Mouse (Mus musculus) adrenal gland, postnatal 10 days (tissue): Measurements from ENCODE around the gene Cped1. TPM values are rescaled to one million over a fixed set of nuclear protein-coding genes. Genes with fewer than 3 reads are reported as not detected.

Experiments used
- DNase-seq: peaks from one replicate; pipeline ENCODE4 v3.0.0; 2021; ENCODE audit warnings: mixed read lengths
- total RNA-seq, 2 experiments: library from RNA; stranded (reverse); gene quantifications; 2 replicates each; pipeline ENCODE4 v1.2.3; 2021

Gene Cped1
- total RNA-seq, 2 experiments from 2014 or later, result 25.6 to 27.2 TPM

GRCm38 (mm10) chr6:22000086-22000485 is 14.4 kb downstream of the Cped1 start:
- no peak for DNase-seq

GRCm38 (mm10) chr6:22000881-22001280 is 15.2 kb downstream of the Cped1 start:
- no peak for DNase-seq

GRCm38 (mm10) chr6:22001284-22001916 is 15.7 kb downstream of the Cped1 start:
- DNase-seq, result peak; percentile 50

GRCm38 (mm10) chr6:22002521-22003199 is 16.9 kb downstream of the Cped1 start:
- DNase-seq, result no peak

GRCm38 (mm10) chr6:22003200-22003587 is 17.5 kb downstream of the Cped1 start:
- DNase-seq, result no peak

- DNase-seq, result no peak
These were observed 18.3 kb downstream of the Cped1 start for GRCm38 (mm10) chr6:22003959-22004543.

- DNase-seq, result no peak
These were observed 22.6 kb downstream of the Cped1 start for GRCm38 (mm10) chr6:22008346-22008745.

- no peak for DNase-seq
These were observed 24.5 kb downstream of the Cped1 start for GRCm38 (mm10) chr6:22010258-22010657.

GRCm38 (mm10) chr6:22010761-22011281 is 25.1 kb downstream of the Cped1 start:
- no peak for DNase-seq

- no peak for DNase-seq
These were observed 25.8 kb downstream of the Cped1 start for GRCm38 (mm10) chr6:22011546-22011945.

- DNase-seq, result no peak
These were observed 26.4 kb downstream of the Cped1 start for GRCm38 (mm10) chr6:22012099-22012498.

GRCm38 (mm10) chr6:22012501-22012900 is 26.8 kb downstream of the Cped1 start:
- DNase-seq, result no peak

GRCm38 (mm10) chr6:22013394-22013793 is 27.7 kb downstream of the Cped1 start:
- DNase-seq, result no peak

GRCm38 (mm10) chr6:22014291-22014911 is 28.7 kb downstream of the Cped1 start:
- DNase-seq, result no peak

- DNase-seq, result no peak
These were observed 31.9 kb downstream of the Cped1 start for GRCm38 (mm10) chr6:22017631-22018030.

- DNase-seq, result no peak
These were observed 33.2 kb downstream of the Cped1 start for GRCm38 (mm10) chr6:22018768-22019445.

GRCm38 (mm10) chr6:22019637-22020036 is 33.9 kb downstream of the Cped1 start:
- peak; percentile 47 for DNase-seq

GRCm38 (mm10) chr6:22020696-22021095 is 35.0 kb downstream of the Cped1 start:
- no peak for DNase-seq

GRCm38 (mm10) chr6:22021315-22021714 is 35.6 kb downstream of the Cped1 start:
- DNase-seq, result no peak

GRCm38 (mm10) chr6:22024168-22024567 is 38.5 kb downstream of the Cped1 start:
- no peak for DNase-seq

- DNase-seq, result no peak
These were observed 40.1 kb downstream of the Cped1 start for GRCm38 (mm10) chr6:22025584-22026357.

GRCm38 (mm10) chr6:22026358-22026673 is 40.6 kb downstream of the Cped1 start:
- no peak for DNase-seq
